Mouse (Mus musculus): Measurements from ENCODE around the gene Fgfr2. TPM values are rescaled to one million over a fixed set of nuclear protein-coding genes. Genes with fewer than 3 reads are reported as not detected.

Gene Fgfr2
- total RNA-seq, 2 experiments from 2014 or later = 27.3 to 32.7 TPM

DNA sequence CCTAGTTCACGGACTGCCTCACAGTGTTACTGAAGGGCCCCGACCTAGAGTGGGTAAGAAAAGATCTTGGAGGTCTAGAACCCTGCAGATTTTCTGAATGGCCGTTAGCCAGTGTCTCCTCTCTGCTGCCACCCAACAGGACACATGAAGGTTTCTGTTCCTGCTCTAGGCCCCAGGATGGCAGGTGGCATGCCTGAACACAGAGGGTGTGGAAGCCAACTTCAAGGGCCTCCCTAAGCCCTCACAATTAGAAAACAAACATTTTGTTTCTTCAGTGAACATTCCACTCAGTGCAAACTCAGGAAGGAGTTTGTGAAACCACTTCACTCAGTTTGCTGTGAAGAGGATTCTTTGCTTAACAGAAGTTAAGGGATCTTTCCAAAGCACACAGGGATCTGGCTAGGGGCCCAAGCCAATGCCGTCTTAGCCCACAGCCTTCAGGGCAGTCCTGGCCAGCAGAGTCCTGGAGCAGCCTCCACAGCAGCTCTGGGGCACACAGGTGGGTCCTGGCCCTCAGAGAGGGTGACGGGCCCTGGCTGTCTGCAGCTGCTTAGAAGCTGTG lies 398.6 kb downstream of the Fgfr2 start:
- DNase-seq (ENCODE audit: low spot score in 2 of 2) = no peak
- intact Hi-C loops (cut with DNase I) = no loop called here

DNA sequence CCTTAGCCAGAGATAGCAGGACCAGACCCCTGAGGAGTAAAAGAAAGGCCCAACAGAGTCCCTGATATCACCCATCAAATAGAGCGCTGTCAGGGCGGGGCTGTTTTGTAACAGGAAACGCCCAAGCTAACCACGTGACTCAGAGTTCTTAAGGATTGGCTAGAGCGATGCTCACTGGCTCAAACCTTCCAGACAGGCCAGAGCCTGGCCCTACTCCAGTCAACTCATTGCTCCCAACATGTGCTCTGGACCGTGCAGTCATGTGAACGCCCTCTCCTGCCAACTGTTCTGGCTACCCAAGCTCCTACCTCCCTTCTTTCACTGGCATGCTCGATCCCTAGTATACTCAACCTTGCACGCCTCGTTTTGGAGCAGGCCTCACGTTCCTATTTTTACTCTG lies 399.2 kb downstream of the Fgfr2 start:
- DNase-seq (ENCODE audit: low spot score in 2 of 2) = no peak
- intact Hi-C loops (cut with DNase I) = no loop called here

DNA sequence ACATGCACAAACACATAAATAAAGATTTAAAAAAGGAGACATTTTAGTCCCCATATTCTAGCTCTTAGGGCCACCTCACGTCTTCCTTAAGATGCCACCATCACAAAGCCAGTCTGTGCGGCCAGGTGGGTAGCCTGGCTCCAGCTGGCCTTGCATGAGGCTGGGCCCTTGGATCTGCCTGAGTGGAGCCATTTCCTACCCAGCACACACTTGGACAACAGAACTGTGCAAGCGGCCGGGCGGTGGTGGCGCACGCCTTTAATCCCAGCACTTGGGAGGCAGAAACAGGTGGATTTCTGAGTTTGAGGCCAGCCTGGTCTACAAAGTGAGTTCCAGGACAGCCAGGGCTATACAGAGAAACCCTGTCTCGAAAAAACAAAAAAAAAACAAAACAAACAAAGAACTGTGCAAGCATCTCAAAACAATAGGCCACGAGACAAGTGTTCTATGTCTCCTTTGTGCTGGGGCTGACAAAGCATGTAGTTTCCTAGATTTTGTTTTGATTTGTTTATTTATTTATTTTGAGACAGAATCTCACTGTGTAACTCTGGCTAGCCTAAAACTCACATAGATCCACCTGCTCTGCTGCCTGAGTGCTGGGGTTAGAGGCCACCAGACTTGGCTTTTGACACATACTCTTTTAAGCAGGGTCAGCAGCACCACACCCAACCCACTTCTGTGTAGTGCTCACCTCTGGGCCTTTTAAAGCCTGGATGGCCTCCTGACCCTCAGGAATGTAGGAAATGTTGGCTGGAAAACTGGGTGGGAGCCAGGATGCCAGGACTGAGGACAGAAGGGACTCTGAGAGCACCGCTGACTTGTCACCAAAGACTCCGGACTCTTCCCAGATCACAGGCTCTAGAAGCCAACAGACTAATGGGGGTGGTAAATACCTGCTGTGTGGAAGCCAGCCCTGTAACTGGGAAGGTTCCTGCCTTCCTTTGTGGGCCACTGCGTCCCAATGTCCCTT lies 400.5 kb downstream of the Fgfr2 start:
- no peak for DNase-seq (ENCODE audit: low spot score in 2 of 2)
- intact Hi-C loops (cut with DNase I) = no loop called here

DNA sequence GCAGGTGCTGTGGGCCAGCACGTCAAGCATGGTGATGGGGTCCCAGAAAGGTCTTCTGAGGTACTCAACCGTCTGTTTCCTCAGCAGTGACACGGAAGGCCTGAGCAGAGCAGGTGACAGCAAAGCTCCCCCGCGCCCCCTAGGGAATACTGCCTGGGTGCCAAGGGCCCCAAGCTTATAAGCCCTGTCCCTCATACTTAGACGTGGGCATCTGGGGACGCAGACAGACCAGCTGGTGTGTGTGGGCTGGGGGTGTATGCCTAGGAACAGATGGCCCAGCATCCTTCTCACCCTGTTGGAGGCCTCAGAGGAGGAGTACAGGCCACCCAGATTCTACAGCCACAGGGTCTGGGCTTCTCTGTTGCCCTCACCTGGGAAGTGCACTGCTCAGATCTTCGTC lies 402.6 kb downstream of the Fgfr2 start:
- intact Hi-C loops (cut with DNase I) = loop anchor here (2.0 kb wide), 1 partner anchor 90 kb away; no protein-coding TSS in a partner anchor

DNA sequence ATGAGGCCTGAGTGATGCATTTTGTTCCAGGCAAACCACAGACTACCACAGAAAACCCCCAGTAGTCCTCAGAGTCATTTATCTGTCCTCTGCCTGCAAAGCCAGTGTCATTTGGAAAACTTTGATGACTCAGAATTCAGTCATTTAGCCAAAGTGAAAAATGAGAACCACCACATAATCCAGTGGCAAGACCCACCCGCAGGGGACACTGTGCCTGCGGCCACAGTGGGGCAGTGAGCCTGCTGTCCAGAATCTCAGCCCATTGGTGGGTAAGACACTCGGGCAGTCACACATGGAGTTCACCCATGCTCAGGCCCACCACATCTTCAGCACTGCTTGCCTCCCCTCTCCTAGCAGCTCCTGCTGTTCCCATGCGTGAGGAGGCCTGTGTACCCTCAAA lies 403.6 kb downstream of the Fgfr2 start:
- no peak for DNase-seq (ENCODE audit: low spot score in 2 of 2)
- intact Hi-C loops (cut with DNase I) = no loop called here

More for the DNA sequence above, 402.6 kb downstream of the Fgfr2 start:
- peak; percentile 43 to 49 for DNase-seq (ENCODE audit: low spot score in 2 of 2)

DNA sequence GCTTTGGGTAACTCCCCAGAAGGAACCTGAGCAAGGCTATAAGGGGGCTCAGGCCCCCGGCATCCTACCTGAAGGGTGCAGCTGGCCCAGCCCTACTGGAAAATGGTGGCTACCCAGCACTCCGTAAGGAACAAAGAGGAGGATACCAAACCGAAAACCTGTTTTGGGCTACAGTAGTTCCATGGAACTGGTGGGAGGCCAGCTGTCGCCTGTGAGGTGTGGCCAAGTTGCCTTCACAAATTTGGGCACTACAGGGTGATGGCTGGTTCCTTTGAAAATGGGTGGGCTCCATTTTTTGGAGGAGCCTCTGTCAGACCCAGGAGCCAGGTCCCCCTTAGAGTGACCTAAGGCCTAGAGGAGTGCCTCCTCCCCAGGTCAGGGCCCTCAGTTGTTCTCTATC lies 407.9 kb downstream of the Fgfr2 start:
- intact Hi-C loops (cut with DNase I) = no loop called here
- DNase-seq (ENCODE audit: low spot score in 2 of 2) = no peak

DNA sequence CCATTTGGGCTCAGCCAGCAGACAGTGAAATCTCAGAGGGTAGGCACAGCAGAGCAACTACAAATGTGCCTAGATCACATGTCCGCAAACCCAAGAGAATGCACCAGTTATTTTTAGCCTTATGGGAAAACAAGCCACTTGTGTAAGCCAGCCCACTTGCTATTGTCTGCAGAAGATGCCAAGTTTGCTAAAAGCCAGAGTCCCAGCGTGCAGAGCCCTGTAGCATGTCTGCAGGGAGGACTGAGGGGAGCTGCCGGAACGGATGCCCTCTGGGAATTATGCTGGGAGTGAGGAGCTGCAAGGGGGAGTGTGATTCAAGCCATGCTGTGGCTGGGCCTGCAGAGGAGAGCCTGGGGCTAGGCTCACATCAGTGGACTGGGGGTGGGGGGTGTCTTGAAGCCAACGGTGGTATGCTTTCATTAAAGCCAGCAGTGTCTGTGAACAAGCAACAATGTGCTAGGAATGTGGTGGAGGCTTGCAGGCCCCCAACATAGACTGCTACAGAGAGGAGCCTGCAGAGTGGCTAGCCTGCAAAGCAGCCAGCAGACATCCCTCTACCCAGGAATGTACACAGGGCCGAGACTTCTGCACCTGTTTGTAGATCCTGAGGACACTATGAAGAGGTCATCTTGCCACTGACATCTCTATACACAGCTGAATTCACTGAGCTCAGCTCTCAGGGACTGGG lies 408.8 kb downstream of the Fgfr2 start:
- peak; percentile 43 to 77 for DNase-seq (ENCODE audit: low spot score in 2 of 2)
- intact Hi-C loops (cut with DNase I) = no loop called here

DNA sequence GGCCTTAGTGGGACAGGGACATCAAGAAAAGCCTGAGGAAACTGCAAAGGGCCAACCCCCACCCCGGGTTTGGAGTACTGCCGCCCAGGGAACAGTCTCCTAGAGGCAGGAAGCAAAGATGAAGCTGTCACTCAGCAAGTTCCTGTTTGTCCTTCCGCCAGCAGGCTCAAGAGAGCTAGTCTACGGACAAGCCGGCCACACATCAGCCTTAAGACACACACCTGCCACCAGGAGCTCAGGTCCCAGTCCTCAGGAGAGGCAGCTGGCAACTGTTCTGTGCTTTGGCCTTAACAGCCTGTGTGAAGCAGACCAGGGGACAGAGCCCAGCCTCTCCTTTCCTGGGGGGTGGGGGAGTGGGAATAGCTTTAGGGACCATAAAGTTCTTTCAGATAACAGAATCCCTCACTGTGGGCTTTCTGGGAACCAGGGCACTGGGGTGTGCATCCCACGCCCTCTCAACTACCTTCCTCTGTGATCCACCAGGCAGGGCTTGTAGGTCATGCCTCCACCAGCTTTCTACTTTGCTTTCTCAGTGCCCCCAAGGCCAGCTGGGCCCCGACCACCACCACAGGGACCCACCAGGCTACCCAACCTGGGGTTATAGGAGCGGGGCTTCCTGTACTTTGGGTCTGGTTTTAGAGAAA lies 409.5 kb downstream of the Fgfr2 start:
- peak in 1 of 2 experiments; percentile 52 for DNase-seq (ENCODE audit: low spot score in 2 of 2)
- intact Hi-C loops (cut with DNase I) = loop anchor here (2.0 kb wide), 1 partner anchor 57 kb away; no protein-coding TSS in a partner anchor

DNA sequence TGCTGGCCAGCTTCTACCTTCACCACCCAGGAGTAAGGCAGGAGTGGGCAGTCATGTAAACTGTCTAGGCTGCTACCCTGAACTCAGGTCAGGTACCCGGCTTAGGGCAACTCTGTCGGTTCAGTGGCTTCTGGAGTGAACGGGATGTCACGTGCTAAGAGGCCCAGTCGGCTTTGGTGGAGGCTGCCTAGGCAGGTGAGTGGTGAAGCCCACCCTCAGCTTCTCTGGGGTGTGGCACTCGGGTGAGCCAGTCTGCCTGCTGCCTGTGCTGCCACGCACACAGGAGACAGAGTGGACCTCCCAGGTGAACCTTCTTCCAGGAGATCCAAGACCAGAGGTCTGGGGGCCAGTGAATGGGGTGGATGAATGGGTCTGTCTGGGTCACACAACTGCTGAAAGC lies 410.2 kb downstream of the Fgfr2 start:
- no peak for DNase-seq (ENCODE audit: low spot score in 2 of 2)
- intact Hi-C loops (cut with DNase I) = loop anchor here (2.0 kb wide), 1 partner anchor 56 kb away; no protein-coding TSS in a partner anchor

DNA sequence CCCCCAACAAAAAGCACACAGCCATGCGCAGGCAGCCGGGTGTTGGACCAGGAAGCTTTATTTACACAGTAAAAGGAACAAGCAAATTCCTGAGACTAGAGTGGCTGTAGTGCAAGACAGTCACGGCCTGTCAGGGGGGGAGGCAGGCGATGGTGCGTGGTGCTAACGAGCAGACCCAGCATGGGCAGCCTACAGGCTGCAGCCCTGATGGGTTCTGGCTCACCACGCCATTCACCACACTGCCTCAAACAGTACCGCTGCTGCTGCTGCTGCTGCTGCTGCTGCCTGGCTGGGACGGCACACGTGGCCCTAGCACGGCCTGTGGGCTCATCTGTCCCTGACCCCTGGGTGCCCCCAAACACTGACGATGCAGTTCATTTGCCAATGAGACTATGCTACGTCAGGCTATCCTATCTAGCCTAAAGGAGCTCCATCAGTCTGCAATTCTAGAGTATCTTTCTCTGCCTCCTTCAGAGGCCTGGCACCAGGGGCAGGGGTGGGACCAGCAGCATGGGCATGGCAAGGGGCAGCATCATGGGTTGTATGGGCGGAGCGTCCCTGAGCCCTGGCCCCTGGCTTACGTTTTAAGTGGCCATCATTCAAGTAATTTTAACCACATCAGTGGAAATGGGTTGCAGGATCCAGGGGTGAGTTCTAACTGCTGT lies 411.0 kb downstream of the Fgfr2 start:
- DNase-seq (ENCODE audit: low spot score in 2 of 2) = no peak
- intact Hi-C loops (cut with DNase I) = loop anchor here (2.0 kb wide), 1 partner anchor 55 kb away; no protein-coding TSS in a partner anchor

DNA sequence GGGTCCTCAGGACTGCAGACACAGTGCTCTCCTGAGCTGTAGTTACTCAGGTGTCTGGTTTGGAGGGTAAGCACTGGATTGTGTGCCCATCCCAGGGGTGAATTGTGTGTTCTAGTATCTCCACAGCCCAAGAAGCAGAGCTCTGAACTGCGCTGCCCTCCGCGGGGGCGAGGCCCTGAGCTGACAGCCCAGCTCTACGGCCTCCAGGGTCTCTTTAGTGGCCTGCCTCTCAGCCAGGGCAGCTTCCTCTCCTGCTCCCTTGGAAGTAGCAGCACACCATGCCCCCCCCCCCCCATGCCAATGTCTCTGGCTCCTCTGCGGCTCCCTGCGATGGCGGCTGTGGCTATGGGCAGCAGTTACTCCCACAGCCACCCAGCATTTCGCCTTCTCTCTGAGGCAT lies 411.6 kb downstream of the Fgfr2 start:
- no peak for DNase-seq (ENCODE audit: low spot score in 2 of 2)
- intact Hi-C loops (cut with DNase I) = no loop called here

DNA sequence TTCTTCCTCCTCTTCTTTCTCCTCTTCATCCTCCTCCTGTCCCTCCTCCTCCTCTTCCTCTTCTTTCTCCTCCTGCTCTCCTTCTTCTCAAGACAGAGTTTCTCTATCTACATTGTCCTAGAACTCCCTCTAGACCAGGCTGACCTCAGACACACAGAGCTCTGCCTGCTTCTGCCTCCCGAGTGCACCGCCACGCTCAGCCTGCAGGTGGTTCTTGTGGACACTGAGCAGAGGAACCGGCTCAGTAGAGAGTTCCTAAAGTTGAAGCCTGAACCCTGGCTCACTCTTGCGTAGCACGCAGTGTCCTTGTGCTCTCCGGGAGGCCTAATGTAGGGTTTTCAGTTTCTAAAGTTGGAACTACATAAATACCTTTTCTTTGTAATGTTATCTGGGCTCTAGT lies 418.0 kb downstream of the Fgfr2 start:
- intact Hi-C loops (cut with DNase I) = no loop called here
- DNase-seq (ENCODE audit: low spot score in 2 of 2) = no peak

DNA sequence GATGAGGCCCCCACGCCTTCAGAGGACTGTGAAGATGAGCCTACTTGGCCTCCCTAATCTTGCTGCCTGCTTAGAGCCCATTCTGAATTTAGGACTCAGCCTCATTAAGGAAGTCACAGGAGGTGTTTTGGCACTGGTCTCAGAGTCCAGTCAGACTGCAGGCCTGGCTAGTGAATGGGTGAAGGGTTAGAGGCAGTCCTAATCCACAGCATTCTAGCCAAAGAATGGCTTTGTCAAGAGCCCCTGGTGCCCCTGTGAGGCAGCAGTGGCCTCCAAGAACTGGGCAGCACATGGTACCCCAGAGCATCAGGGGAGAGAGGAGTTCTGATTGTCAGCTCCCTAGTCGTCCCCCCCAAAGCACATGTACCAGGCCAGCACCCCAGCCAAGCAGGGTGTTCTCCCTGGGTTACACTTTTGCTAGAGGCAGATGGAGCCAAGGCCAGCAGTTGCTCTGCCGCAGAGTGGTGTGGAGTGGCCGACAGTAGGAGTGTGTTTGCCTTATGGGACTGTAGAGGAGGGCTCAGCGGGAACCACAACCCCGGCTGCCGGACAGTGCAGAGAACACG lies 418.8 kb downstream of the Fgfr2 start:
- intact Hi-C loops (cut with DNase I) = no loop called here
- no peak for DNase-seq (ENCODE audit: low spot score in 2 of 2)

DNA sequence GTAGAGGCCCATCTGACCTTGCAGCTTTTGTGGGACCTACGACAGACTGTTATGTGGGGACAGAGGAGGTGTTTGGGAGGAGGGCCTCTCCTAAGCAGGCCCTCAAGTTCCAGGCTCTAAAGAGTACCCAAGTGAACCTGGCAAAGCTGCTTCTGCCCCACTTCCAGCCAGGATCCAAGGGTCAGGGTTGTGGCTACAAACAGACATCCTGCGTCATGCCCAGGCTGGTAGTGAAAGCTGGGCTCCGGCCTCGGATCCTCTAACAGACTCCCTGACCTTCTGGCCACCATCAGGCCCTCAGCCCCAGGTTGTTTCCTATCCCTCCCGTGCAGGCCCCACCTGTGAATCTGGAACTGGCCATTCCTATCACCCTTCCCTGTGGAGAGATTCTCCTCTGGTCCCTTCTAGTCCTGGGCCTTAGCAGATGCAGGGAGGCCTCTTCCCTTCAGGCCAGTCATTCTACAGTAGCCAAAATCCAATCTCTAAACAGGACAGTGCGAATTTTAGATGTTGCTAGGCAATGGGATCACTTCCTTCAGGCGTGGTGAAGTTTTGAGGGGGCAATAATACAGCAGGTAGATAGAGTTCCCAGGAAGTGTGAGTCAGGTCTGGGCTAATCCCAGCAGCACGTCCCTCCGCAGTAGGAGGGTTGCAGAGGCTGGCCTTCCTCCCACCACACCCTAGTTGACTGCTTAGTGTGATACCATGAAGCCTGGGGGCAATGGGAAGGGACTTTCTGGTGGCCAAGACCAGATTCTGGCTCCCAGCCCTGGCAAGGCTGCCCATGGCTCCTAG lies 419.4 kb downstream of the Fgfr2 start:
- no peak for DNase-seq (ENCODE audit: low spot score in 2 of 2)
- intact Hi-C loops (cut with DNase I) = no loop called here

DNA sequence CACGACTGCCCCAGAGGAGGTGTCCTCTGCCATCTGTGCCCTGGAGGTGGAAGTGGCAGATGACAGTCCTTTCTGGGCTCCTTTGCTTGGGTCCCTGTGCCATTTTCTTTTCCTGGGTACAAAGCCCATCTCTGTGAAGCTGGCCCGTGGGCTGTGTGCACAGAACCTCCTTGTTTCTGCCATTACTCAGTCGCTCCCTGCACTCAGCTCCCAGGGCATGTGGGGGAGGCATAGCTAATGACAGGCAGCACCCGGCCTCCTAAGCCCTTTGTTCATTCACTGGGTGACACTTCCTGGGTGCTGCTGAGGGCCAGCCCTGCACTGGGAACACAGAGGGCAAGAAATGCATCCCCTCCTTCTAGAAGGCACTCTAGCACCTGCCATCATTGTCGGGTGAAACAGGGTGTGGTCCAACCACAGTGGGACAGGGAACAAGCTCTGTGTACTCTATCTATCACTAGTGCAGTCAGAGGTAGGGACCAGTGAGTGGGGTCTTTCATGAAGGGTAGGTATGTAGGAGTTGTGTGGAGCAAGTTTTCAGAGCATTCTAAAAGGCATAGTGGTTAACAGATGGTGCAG lies 420.6 kb downstream of the Fgfr2 start:
- DNase-seq (ENCODE audit: low spot score in 2 of 2) = no peak
- intact Hi-C loops (cut with DNase I) = no loop called here

DNA sequence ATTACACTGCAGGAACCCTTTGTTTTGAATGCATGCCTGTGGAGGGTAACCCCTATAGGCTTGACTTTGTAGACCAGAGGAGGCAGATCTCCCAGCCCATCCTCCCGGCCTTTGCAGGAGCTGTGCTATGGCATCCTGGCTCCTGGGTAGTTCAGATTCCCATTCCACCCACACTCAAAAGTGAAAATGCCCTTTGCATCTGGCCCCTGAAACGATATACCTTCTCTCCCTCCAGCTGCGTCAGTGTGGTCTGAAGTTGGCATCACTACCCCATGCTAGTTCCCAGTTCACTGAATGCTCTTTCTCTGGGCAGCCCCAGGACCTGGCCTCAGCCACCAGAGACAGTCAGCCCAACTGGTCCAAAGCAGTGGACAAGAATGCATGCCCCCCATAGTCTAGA lies 421.1 kb downstream of the Fgfr2 start:
- no peak for DNase-seq (ENCODE audit: low spot score in 2 of 2)
- intact Hi-C loops (cut with DNase I) = no loop called here

DNA sequence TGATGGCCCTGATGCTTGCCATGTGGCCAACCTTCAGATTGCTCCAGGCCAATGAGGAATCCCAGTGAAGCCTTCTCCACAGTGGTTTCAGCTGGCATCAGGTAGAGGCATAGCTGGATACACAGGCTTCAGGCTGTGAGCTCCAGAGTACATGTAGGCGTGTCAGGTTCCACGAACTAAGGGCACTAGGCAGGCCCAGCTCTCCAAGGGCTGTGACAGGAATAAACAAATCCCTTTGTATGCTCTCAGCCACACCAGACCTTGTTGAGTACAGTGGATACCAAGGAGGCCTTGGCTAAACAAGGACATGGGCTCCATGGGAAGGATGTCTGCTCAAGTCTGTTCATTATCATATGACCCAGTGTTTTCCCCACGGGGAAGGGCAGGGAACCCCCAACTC lies 421.7 kb downstream of the Fgfr2 start:
- intact Hi-C loops (cut with DNase I) = no loop called here
- DNase-seq (ENCODE audit: low spot score in 2 of 2) = no peak

DNA sequence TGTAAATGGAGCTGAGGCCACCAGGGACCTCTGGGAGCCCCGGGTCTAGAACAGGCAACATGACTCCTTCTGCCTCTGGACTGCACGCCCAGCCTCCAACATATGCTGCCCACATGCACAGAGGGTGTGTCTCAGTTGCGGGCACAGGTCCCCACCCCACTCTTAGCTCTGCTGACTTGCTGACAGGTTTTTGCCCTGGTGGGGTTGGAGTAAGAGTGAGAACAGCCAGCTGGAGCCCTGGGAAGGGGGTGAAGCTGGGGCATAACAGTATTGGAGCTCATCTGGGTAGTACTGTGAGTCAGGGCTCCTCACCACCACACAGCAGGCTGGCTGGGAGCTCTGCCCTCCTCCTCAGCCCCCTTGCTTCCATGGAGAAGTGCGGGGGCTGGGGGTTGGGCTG lies 423.0 kb downstream of the Fgfr2 start:
- intact Hi-C loops (cut with DNase I) = no loop called here

More for the DNA sequence above, 423.0 kb downstream of the Fgfr2 start:
- no peak for DNase-seq (ENCODE audit: low spot score in 2 of 2)
